Mouse (Mus musculus): ENCODE results near the gene Stk24. TPM values are rescaled to one million over a fixed set of nuclear protein-coding genes. Genes with fewer than 3 reads are reported as not detected.

The Stk24 gene
- polyA plus RNA-seq, 1 experiment: 7.8 TPM

GRCm38 (mm10) chr14:121387760-121388159 is 7.9 kb upstream of the Stk24 start:
- Histone ChIP-seq H3K27me3 (ENCODE audit: control insufficient read depth) (peaks cover 8% of the 10 kb centered on the region), H3K36me3 (ENCODE audit: control insufficient read depth) (no peaks in the 10 kb centered on the region), H3K9me3 (ENCODE audit: control insufficient read depth, low read length) (peaks cover 3% of the 10 kb centered on the region; the same call in 1 of the 2 replicates), H3K4me1 (ENCODE audit: control insufficient read depth) (peaks cover 6% of the 10 kb centered on the region), H3K4me3 (replicated peaks) (no peak overlapping the region)
- no peak for TF ChIP-seq GATA1 (IDR thresholded peaks at IDR 0.05; ENCODE audit: low read length)
- no peak for TF ChIP-seq TAL1 (IDR thresholded peaks at IDR 0.05; ENCODE audit: low read length)

GRCm38 (mm10) chr14:121385440-121385839 is 5.6 kb upstream of the Stk24 start:
- Histone ChIP-seq H3K9me3 (ENCODE audit: control insufficient read depth, low read length) (peaks cover 3% of the 10 kb centered on the region; the same call in 1 of the 2 replicates), H3K27me3 (ENCODE audit: control insufficient read depth) (peaks cover 13% of the 10 kb centered on the region), H3K36me3 (ENCODE audit: control insufficient read depth) (no peaks in the 10 kb centered on the region), H3K4me1 (ENCODE audit: control insufficient read depth) (peaks cover 10% of the 10 kb centered on the region), H3K4me3 (replicated peaks) (no peak overlapping the region)
- no peak for TF ChIP-seq GATA1 (IDR thresholded peaks at IDR 0.05; ENCODE audit: low read length)

- Histone ChIP-seq H3K4me3 (replicated peaks) (no peak overlapping the region), H3K9me3 (ENCODE audit: control insufficient read depth, low read length) (peaks cover 3% of the 10 kb centered on the region; the same call in 1 of the 2 replicates), H3K4me1 (ENCODE audit: control insufficient read depth) (peaks cover 20% of the 10 kb centered on the region), H3K36me3 (ENCODE audit: control insufficient read depth) (no peaks in the 10 kb centered on the region), H3K27me3 (ENCODE audit: control insufficient read depth) (peaks cover 13% of the 10 kb centered on the region)
- no peak for TF ChIP-seq GATA1 (IDR thresholded peaks at IDR 0.05; ENCODE audit: low read length)
- TF ChIP-seq TAL1 (IDR thresholded peaks at IDR 0.05; ENCODE audit: low read length): no peak
Observed at GRCm38 (mm10) chr14:121383801-121384200, 4.0 kb upstream of the Stk24 start.

GRCm38 (mm10) chr14:121379116-121379826 is 540 bp downstream of the Stk24 start:
- Histone ChIP-seq H3K36me3 (ENCODE audit: control insufficient read depth) (peaks cover 31% of the 10 kb centered on the region), H3K27me3 (ENCODE audit: control insufficient read depth) (peaks cover 13% of the 10 kb centered on the region), H3K4me3 (replicated peaks) (peak overlapping the region; percentile 99), H3K9me3 (ENCODE audit: control insufficient read depth, low read length) (no peaks in the 10 kb centered on the region), H3K4me1 (ENCODE audit: control insufficient read depth) (peaks cover 56% of the 10 kb centered on the region)
- TF ChIP-seq TAL1 (IDR thresholded peaks at IDR 0.05; ENCODE audit: low read length): no peak
- TF ChIP-seq GATA1 (IDR thresholded peaks at IDR 0.05; ENCODE audit: low read length): no peak

- peaks cover 12% of the 10 kb centered on the region for H3K27me3 ChIP-seq (ENCODE audit: control insufficient read depth)
- TF ChIP-seq TAL1 (IDR thresholded peaks at IDR 0.05; ENCODE audit: low read length): no peak
- no peak for TF ChIP-seq GATA1 (IDR thresholded peaks at IDR 0.05; ENCODE audit: low read length)
- H3K4me1 ChIP-seq (ENCODE audit: control insufficient read depth): peaks cover 64% of the 10 kb centered on the region
- no peaks in the 10 kb centered on the region for H3K9me3 ChIP-seq (ENCODE audit: control insufficient read depth, low read length)
- peak overlapping the region; percentile 99 for H3K4me3 ChIP-seq (replicated peaks)
- peaks cover 39% of the 10 kb centered on the region for H3K36me3 ChIP-seq (ENCODE audit: control insufficient read depth)
Observed at GRCm38 (mm10) chr14:121378243-121379115, 1.3 kb downstream of the Stk24 start.

GRCm38 (mm10) chr14:121376566-121376965 is 3.2 kb downstream of the Stk24 start:
- peak overlapping the region; percentile 99 for H3K4me3 ChIP-seq (replicated peaks)
- peaks cover 58% of the 10 kb centered on the region for H3K36me3 ChIP-seq (ENCODE audit: control insufficient read depth)
- TF ChIP-seq GATA1 (IDR thresholded peaks at IDR 0.05; ENCODE audit: low read length): no peak
- no peak for TF ChIP-seq TAL1 (IDR thresholded peaks at IDR 0.05; ENCODE audit: low read length)
- H3K9me3 ChIP-seq (ENCODE audit: control insufficient read depth, low read length): no peaks in the 10 kb centered on the region
- peaks cover 75% of the 10 kb centered on the region for H3K4me1 ChIP-seq (ENCODE audit: control insufficient read depth)
- no peaks in the 10 kb centered on the region for H3K27me3 ChIP-seq (ENCODE audit: control insufficient read depth)

- TF ChIP-seq TAL1 (IDR thresholded peaks at IDR 0.05; ENCODE audit: low read length) (no peak), GATA1 (IDR thresholded peaks at IDR 0.05; ENCODE audit: low read length) (no peak)
- Histone ChIP-seq H3K27me3 (ENCODE audit: control insufficient read depth) (no peaks in the 10 kb centered on the region), H3K9me3 (ENCODE audit: control insufficient read depth, low read length) (no peaks in the 10 kb centered on the region), H3K36me3 (ENCODE audit: control insufficient read depth) (peaks cover 84% of the 10 kb centered on the region), H3K4me1 (ENCODE audit: control insufficient read depth) (peaks cover 89% of the 10 kb centered on the region), H3K4me3 (replicated peaks) (no peak overlapping the region)
Observed at GRCm38 (mm10) chr14:121373901-121374300, 5.9 kb downstream of the Stk24 start.

- TF ChIP-seq TAL1 (IDR thresholded peaks at IDR 0.05; ENCODE audit: low read length) (no peak), GATA1 (IDR thresholded peaks at IDR 0.05; ENCODE audit: low read length) (no peak)
- Histone ChIP-seq H3K27me3 (ENCODE audit: control insufficient read depth) (no peaks in the 10 kb centered on the region), H3K4me1 (ENCODE audit: control insufficient read depth) (peaks cover 96% of the 10 kb centered on the region), H3K9me3 (ENCODE audit: control insufficient read depth, low read length) (no peaks in the 10 kb centered on the region), H3K4me3 (replicated peaks) (no peak overlapping the region), H3K36me3 (ENCODE audit: control insufficient read depth) (peaks cover 92% of the 10 kb centered on the region)
Observed at GRCm38 (mm10) chr14:121373020-121373419, 6.8 kb downstream of the Stk24 start.
